Mouse (Mus musculus): ENCODE data around the gene Prune1.
"Not testable (repeated sequence)": the region's sequence is repeated elsewhere in the genome, so short reads cannot be mapped to it uniquely, and the experiment has no call there.

Gene Prune1

GRCm38 (mm10) chr3:95213609-95213975 is 68.3 kb downstream of the Prune1 start:
- no peak for DNase-seq (ENCODE audit: low read depth, low spot score)

DNA sequence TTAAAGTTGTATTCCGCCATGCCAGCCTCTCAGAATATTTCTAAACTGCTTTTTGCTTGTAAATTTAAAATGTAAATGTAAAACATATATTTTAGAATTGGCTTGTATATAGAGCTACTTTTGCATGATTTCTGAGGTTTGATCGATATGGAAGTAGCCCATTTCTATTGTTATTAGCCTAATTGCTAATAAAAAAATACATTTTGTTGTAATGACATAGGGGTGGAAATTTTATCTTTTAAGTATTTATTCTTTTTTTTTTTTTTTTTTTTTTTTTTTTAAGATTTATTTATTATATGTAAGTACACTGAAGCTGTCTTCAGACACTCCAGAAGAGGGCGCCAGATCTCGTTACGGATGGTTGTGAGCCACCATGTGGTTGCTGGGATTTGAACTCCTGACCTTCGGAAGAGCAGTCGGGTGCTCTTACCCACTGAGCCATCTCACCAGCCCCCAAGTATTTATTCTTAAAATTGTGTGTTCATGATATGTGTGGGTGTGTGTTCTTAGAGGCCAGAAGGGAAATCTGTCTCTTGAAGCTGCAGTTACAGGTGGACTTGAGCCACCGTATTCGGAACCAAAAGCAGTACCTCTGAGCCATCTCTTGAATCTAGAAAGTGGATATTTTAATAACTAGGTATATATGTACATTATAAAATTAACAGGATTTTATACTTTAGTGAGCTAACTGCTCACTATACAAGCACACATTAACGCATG is 68.8 kb downstream of the Prune1 start:
- DNase-seq (ENCODE audit: low read depth, low spot score): not testable (repeated sequence)

DNA sequence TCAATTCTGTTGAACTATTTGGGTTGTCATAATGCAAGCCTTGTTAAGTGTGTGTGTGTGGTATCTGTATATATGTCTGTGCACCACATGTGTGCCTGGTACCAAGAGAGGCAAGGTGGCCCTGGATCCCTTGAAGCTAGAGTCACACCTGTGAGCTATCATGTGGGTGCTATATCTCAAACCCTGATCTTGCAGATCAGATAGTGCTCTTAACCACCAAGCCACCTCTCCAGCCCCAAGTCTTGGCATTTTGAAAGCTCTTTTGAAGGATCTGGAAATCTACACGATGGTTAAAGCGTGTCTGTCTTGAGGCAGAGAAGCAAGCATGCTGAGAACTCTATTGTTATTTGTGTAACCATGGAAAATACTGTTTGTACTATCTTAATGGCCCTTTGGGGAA is 71.3 kb downstream of the Prune1 start:
- no peak for DNase-seq (ENCODE audit: low read depth, low spot score)

DNA sequence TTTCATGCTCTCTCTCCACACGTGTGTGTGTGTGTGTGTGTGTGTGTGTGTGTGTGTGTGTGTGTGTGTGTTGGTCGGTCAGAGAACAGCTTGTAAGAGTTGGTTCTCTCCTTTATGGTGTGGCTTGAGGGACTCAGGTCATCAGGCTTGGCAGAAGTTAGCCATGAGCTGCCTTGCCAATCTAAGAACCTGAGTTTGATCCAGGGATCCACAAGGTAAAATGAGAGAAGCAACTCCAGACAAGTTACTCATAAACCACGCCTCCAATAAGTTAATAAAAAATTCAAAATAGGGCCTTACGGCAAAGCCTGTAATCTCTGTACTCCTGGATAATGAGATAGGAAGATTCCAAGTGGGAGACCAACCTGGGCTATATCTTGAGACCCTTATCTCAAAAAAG is 73.6 kb downstream of the Prune1 start:
- no peak for DNase-seq (ENCODE audit: low read depth, low spot score)

DNA sequence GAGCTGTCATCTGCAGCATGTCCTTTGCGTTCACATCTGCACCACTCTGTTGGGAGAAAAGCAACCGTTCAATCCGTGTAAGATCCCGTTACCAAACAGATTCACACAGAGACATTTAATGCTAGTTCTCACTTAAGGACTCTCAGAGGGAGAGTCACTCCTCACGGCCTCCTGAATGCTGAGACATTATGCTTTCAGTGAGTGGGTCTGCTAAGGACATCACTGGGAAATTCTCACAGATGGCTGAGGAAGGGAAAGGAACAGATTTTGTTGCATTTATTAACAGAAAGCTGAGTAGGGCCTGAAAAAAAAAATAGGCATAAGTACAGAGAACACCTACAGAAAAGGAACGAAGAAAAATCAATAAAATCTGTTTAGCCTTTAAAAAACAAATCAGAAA is 78.0 kb downstream of the Prune1 start:
- no peak for DNase-seq (ENCODE audit: low read depth, low spot score)

Data from forelimb bud, embryonic 11.5 days (tissue).